Mouse (Mus musculus): ENCODE data around the gene Nedd4. TPM values are rescaled to one million over a fixed set of nuclear protein-coding genes. Genes with fewer than 3 reads are reported as not detected.

The Nedd4 gene
- polyA plus RNA-seq (2015; fragmentation: Nextera tagmentation; extraction: Ambion mirVana), result 569 and 579 TPM in 2 replicates

- H3K9ac ChIP-seq, result peak within 1 kb of the TSS; percentile 99
- H3K36me3 ChIP-seq, result peaks cover 20% of the 10 kb centered on the region
- peaks cover 31% of the 10 kb centered on the region for H3K4me1 ChIP-seq
- peak; percentile 91 for ATAC-seq (ENCODE audit: insufficient number of reproducible peaks, low FRiP score, low TSS enrichment, low read depth)
- H3K4me2 ChIP-seq, result peak within 1 kb of the TSS; percentile 72
- WGBS, result under 1% methylated on average over 57 of the region's 83 CpGs
- H3K9me3 ChIP-seq, result no peaks in the 10 kb centered on the region
- peak within 1 kb of the TSS; percentile 90 for H3K4me3 ChIP-seq
- peak within 1 kb of the TSS; percentile 99 for H3K27ac ChIP-seq
- H3K27me3 ChIP-seq, result no peaks in the 10 kb centered on the region
Observed at GRCm38 (mm10) chr9:72661895-72662661, at the start of gene Nedd4. Gene Nedd4, plus strand, starts transcription at chr9:72662346.

GRCm38 (mm10) chr9:72613884-72614283, 48.3 kb upstream of the Nedd4 start:
- Histone ChIP-seq H3K4me3 (no peak overlapping the region), H3K4me2 (no peak overlapping the region), H3K4me1 (no peaks in the 10 kb centered on the region), H3K9me3 (no peaks in the 10 kb centered on the region), H3K9ac (no peak overlapping the region), H3K36me3 (peaks cover 32% of the 10 kb centered on the region), H3K27ac (no peak overlapping the region), H3K27me3 (no peaks in the 10 kb centered on the region)
- ATAC-seq (ENCODE audit: insufficient number of reproducible peaks, low FRiP score, low TSS enrichment, low read depth), result no peak
- WGBS, result 41% methylated on average over 2 of the region's 2 CpGs

- Histone ChIP-seq H3K9ac (no peak overlapping the region), H3K27ac (no peak overlapping the region), H3K9me3 (no peaks in the 10 kb centered on the region), H3K27me3 (no peaks in the 10 kb centered on the region), H3K36me3 (peaks cover 38% of the 10 kb centered on the region), H3K4me2 (no peak overlapping the region), H3K4me3 (no peak overlapping the region), H3K4me1 (no peaks in the 10 kb centered on the region)
- 71% methylated on average over 6 of the region's 6 CpGs for WGBS
- ATAC-seq (ENCODE audit: insufficient number of reproducible peaks, low FRiP score, low TSS enrichment, low read depth), result no peak
Observed at GRCm38 (mm10) chr9:72614786-72615480, 47.2 kb upstream of the Nedd4 start.

- no peak for ATAC-seq (ENCODE audit: insufficient number of reproducible peaks, low FRiP score, low TSS enrichment, low read depth)
- Histone ChIP-seq H3K9ac (no peak overlapping the region), H3K9me3 (no peaks in the 10 kb centered on the region), H3K4me3 (no peak overlapping the region), H3K4me1 (no peaks in the 10 kb centered on the region), H3K4me2 (no peak overlapping the region), H3K27ac (no peak overlapping the region), H3K27me3 (no peaks in the 10 kb centered on the region), H3K36me3 (peaks cover 38% of the 10 kb centered on the region)
- WGBS, result 90% methylated on average over 3 of the region's 3 CpGs
Observed at GRCm38 (mm10) chr9:72618037-72618436, 44.1 kb upstream of the Nedd4 start.

- H3K27me3 ChIP-seq, result no peaks in the 10 kb centered on the region
- 86% methylated on average over 1 of the region's 1 CpGs for WGBS
- H3K4me3 ChIP-seq, result no peak overlapping the region
- peaks cover 7% of the 10 kb centered on the region; the same call in 1 of the 2 replicates for H3K4me1 ChIP-seq
- ATAC-seq (ENCODE audit: insufficient number of reproducible peaks, low FRiP score, low TSS enrichment, low read depth), result no peak
- H3K9ac ChIP-seq, result no peak overlapping the region
- no peaks in the 10 kb centered on the region for H3K9me3 ChIP-seq
- no peak overlapping the region for H3K4me2 ChIP-seq
- H3K36me3 ChIP-seq, result peaks cover 16% of the 10 kb centered on the region
- no peak overlapping the region for H3K27ac ChIP-seq
Observed at GRCm38 (mm10) chr9:72623605-72624004, 38.5 kb upstream of the Nedd4 start.

GRCm38 (mm10) chr9:72627598-72627997, 34.5 kb upstream of the Nedd4 start:
- Histone ChIP-seq H3K4me2 (no peak overlapping the region), H3K36me3 (no peaks in the 10 kb centered on the region), H3K27me3 (no peaks in the 10 kb centered on the region), H3K9me3 (no peaks in the 10 kb centered on the region), H3K4me1 (peaks cover 8% of the 10 kb centered on the region; the same call in 1 of the 2 replicates), H3K27ac (no peak overlapping the region), H3K4me3 (no peak overlapping the region), H3K9ac (no peak overlapping the region)
- ATAC-seq (ENCODE audit: insufficient number of reproducible peaks, low FRiP score, low TSS enrichment, low read depth), result no peak
- WGBS, result 74% methylated on average over 1 of the region's 1 CpGs

- ATAC-seq (ENCODE audit: insufficient number of reproducible peaks, low FRiP score, low TSS enrichment, low read depth), result no peak
Observed at GRCm38 (mm10) chr9:72628591-72628990, 33.6 kb upstream of the Nedd4 start.

GRCm38 (mm10) chr9:72632198-72632597, 29.9 kb upstream of the Nedd4 start:
- Histone ChIP-seq H3K27ac (no peak overlapping the region), H3K9me3 (no peaks in the 10 kb centered on the region), H3K4me2 (no peak overlapping the region), H3K4me3 (no peak overlapping the region), H3K36me3 (no peaks in the 10 kb centered on the region), H3K9ac (no peak overlapping the region), H3K27me3 (no peaks in the 10 kb centered on the region), H3K4me1 (peaks cover 10% of the 10 kb centered on the region; the same call in 1 of the 2 replicates)
- WGBS, result 45% methylated on average over 1 of the region's 1 CpGs
- no peak for ATAC-seq (ENCODE audit: insufficient number of reproducible peaks, low FRiP score, low TSS enrichment, low read depth)

More at GRCm38 (mm10) chr9:72628591-72628990, 33.6 kb upstream of the Nedd4 start:
- Histone ChIP-seq H3K4me1 (peaks cover 8% of the 10 kb centered on the region; the same call in 1 of the 2 replicates), H3K27ac (peak overlapping the region; percentile 27; the same call in 1 of the 2 replicates), H3K9me3 (no peaks in the 10 kb centered on the region), H3K36me3 (no peaks in the 10 kb centered on the region), H3K27me3 (no peaks in the 10 kb centered on the region), H3K4me2 (no peak overlapping the region), H3K9ac (no peak overlapping the region), H3K4me3 (no peak overlapping the region)
- 3% methylated on average over 2 of the region's 2 CpGs for WGBS

- peaks cover 14% of the 10 kb centered on the region for H3K4me1 ChIP-seq
- no peaks in the 10 kb centered on the region for H3K27me3 ChIP-seq
- no peaks in the 10 kb centered on the region for H3K36me3 ChIP-seq
- H3K9me3 ChIP-seq, result no peaks in the 10 kb centered on the region
- no peak overlapping the region for H3K27ac ChIP-seq
- no peak for ATAC-seq (ENCODE audit: insufficient number of reproducible peaks, low FRiP score, low TSS enrichment, low read depth)
- no peak overlapping the region for H3K4me2 ChIP-seq
- H3K9ac ChIP-seq, result no peak overlapping the region
- H3K4me3 ChIP-seq, result no peak overlapping the region
Observed at GRCm38 (mm10) chr9:72635134-72635533, 27.0 kb upstream of the Nedd4 start.

GRCm38 (mm10) chr9:72636547-72636946, 25.6 kb upstream of the Nedd4 start:
- no peaks in the 10 kb centered on the region for H3K9me3 ChIP-seq
- H3K27ac ChIP-seq, result no peak overlapping the region
- H3K9ac ChIP-seq, result no peak overlapping the region
- WGBS, result 75% methylated on average over 7 of the region's 7 CpGs
- peaks cover 28% of the 10 kb centered on the region for H3K4me1 ChIP-seq
- H3K4me3 ChIP-seq, result no peak overlapping the region
- no peaks in the 10 kb centered on the region for H3K36me3 ChIP-seq
- ATAC-seq (ENCODE audit: insufficient number of reproducible peaks, low FRiP score, low TSS enrichment, low read depth), result no peak
- H3K4me2 ChIP-seq, result no peak overlapping the region
- H3K27me3 ChIP-seq, result no peaks in the 10 kb centered on the region

DNA sequence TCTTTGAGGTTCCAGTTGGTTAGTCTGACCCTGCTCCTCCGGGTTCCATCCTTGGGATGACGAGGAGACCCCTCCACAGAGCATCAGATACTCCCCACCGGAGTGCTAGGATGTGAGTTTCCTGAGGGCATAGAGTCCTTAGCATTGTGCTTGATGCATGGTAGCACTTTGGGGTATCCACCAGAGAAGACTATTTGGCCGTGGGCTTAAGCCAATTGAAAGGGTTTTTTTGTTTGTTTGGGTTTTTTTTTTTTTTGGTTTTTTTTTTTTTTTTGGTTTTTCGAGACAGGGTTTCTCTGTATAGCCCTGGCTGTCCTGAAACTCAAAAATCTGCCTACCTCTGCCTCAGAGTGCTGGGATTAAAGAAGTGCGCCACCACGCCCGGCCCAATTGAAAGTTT, 24.9 kb upstream of the Nedd4 start:
- Histone ChIP-seq H3K4me1 (peaks cover 28% of the 10 kb centered on the region), H3K9ac (no peak overlapping the region), H3K4me2 (no peak overlapping the region), H3K9me3 (no peaks in the 10 kb centered on the region), H3K36me3 (no peaks in the 10 kb centered on the region), H3K27me3 (no peaks in the 10 kb centered on the region), H3K27ac (no peak overlapping the region; the same call in 1 of the 2 replicates), H3K4me3 (no peak overlapping the region)
- no peak for ATAC-seq (ENCODE audit: insufficient number of reproducible peaks, low FRiP score, low TSS enrichment, low read depth)
- WGBS, result 76% methylated on average over 8 of the region's 8 CpGs
